Mouse (Mus musculus) skeletal muscle tissue, postnatal 0 days (tissue): ENCODE results near the gene Tmed2. TPM values are rescaled to one million over a fixed set of nuclear protein-coding genes. Genes with fewer than 3 reads are reported as not detected.

Experiments
- polyA plus RNA-seq: library from polyadenylated mRNA; unstranded; fragments of >200 nt; fragmentation: Nextera tagmentation; extraction: Ambion mirVana; gene quantifications from 2 replicates; pipeline ENCODE4 v1.2.1, GENCODE M21; 2015

Tmed2 gene
- polyA plus RNA-seq: 349 and 403 TPM in 2 replicates

DNA sequence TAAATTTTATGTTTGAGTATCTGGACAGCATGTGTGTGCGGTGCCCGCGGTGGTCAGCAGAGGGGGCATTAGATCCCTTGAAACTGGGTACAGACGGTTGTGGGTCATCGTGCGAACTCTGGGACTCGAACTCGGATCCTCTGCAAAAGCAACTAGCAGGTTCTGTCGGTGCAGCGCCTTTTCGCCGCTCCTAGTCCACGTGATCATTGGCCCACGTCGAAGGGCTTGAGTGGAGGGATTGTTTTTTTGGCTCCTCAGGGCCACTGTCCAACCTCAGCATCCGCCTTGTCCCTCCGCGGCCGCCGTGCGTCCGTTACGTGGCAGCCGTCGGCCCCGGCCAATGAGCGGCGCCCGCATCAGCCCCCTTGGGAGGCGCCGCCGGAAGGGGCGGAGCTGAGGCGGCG, at the start of gene Tmed2:
Gene Tmed2, plus strand, starts transcription at position 313 of the 404 bp plus-strand sequence.

DNA sequence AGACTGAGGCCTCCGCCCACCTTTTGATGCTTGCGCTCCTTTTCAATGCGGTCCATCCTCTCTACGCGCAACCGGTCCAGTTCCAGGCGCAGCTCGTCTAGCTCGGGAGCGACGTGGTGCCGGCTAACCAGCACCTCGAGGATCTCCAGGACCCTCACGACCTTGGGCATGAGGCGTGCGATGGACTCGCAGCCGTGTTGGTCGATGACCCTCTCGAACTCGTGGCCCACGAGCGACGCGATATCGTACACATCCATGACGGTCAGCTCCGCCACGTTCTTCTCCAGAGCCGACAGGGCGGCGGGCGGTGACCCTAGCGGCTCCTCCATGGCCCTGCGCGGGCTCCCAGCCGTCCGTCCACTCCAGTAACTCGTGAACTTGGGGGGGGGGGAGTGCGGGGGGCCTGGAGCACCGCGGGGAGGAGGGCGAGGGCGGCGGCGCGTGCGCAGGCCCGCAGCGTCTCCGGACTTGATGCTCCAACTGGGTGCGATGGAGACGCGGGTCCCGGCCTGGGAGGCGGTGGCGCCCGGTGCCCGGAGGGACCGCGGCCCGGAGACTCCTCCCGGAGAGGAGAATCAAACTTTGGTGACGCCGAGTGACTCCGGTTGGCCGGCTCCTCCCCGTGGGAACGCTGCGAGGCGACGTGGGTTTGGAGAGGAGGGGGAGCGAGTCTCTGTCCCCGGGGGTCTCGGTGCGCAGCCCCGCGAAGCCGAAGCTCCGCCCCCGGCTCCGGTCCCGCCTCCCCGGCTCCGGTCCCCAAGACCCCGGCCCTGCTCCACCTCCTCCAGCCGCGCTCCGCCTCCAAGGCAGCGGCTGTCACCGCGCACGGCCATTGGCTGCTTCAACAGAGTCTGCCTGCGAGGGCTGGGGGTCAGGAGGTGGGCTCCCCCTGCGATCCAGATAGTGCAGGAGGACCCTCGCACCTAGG, 9.6 kb upstream of the Tmed2 start, which contains the start of gene Rilpl1:
Gene Rilpl1, minus strand, starts transcription at position 737 of the 928 bp plus-strand sequence.

DNA sequence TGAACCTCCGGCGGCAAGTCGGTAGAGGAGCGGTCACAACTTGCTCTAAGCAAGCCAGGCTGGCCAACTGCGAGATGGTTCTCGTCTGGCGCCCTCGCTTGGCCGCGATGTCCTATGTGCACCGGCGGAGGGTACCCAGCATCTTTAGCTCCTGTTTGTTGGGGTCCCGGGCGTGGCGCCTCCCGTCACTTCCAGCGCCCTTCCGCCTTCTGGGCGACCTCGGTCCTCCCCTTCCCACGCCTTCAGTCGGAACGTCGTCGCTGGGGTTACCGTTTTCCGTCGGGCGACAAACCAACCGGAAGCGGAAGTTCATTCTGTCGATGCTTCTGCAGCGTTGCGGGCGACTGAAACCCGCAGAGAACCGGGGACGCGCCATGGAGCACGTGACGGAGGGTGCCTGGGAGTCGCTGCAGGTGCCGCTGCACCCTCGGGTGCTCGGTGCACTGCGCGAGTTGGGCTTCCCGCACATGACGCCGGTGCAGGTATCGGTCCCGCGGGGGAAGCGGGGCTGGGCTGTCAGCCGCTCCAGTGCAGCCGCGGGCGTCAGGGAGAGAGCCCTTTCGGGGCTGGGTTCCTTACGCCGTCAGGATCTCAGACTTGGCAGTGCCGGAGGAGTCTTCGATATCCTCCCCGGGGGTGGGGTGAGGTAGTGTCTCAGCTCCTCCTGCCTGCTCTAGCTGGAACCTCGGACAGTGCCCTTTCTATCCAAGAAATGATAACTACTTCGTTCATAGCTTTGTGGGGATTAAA, 12.2 kb downstream of the Tmed2 start, which contains the start of gene Ddx55:
Gene Ddx55, plus strand, starts transcription at position 307 of the 750 bp plus-strand sequence.

GRCm38 (mm10) chr5:124578633-124579317, 38.3 kb downstream of the Tmed2 start, which contains the start of the genes Eif2b1 and Gtf2h3:
Gene Eif2b1, minus strand, starts transcription at chr5:124579131.
Gene Gtf2h3, plus strand, starts transcription at chr5:124579140.

Other genes with a start within 250 kb of the Tmed2 start
- gene Mphosph9, start 212.7 kb upstream of the Tmed2 start, polyA plus RNA-seq: 3.2 and 3.8 TPM in 2 replicates
- 7.6 and 8.5 TPM in 2 replicates for gene 2810006K23Rik, start 212.6 kb upstream of the Tmed2 start, polyA plus RNA-seq
- 61.2 and 82.7 TPM in 2 replicates for gene Cdk2ap1, start 177.6 kb upstream of the Tmed2 start, polyA plus RNA-seq
- 35.2 and 36.9 TPM in 2 replicates for gene Sbno1, start 114.7 kb upstream of the Tmed2 start, polyA plus RNA-seq
- gene Kmt5a, start 100.8 kb upstream of the Tmed2 start, polyA plus RNA-seq: 18.0 and 26.4 TPM in 2 replicates
- gene Rilpl2, start 62.3 kb upstream of the Tmed2 start, polyA plus RNA-seq: 14.4 and 23.1 TPM in 2 replicates
- gene Snrnp35, start 57.6 kb upstream of the Tmed2 start, polyA plus RNA-seq: 13.4 and 15.0 TPM in 2 replicates
- gene Rilpl1, start 9.3 kb upstream of the Tmed2 start, polyA plus RNA-seq: 69.3 and 90.5 TPM in 2 replicates
- 4.3 and 5.4 TPM in 2 replicates for gene Ddx55, start 12.2 kb downstream of the Tmed2 start, polyA plus RNA-seq
- gene Eif2b1, start 38.4 kb downstream of the Tmed2 start, polyA plus RNA-seq: 57.1 and 60.7 TPM in 2 replicates
- 19.6 and 24.5 TPM in 2 replicates for gene Gtf2h3, start 38.4 kb downstream of the Tmed2 start, polyA plus RNA-seq
- 17.0 and 19.4 TPM in 2 replicates for gene Atp6v0a2, start 87.9 kb downstream of the Tmed2 start, polyA plus RNA-seq
- gene Dnah10, start 184.4 kb downstream of the Tmed2 start, polyA plus RNA-seq: 0.01 TPM in 1 of 2 replicates, not detected in the other